Mouse (Mus musculus): ENCODE results near the gene Idua. TPM values are rescaled to one million over a fixed set of nuclear protein-coding genes. Genes with fewer than 3 reads are reported as not detected.

Idua gene
- polyA plus RNA-seq, 1 experiment, result 29.7 TPM

- DNase-seq (ENCODE audit: extremely low spot score in 1 of 2, low spot score in 1 of 2), result peak in 1 of 2 experiments; percentile 36
These were observed 54.0 kb downstream of the Idua start for GRCm38 (mm10) chr5:108714149-108714548.

GRCm38 (mm10) chr5:108715974-108716373 lies 55.8 kb downstream of the Idua start:
- DNase-seq (ENCODE audit: extremely low spot score in 1 of 2, low spot score in 1 of 2), result no peak

GRCm38 (mm10) chr5:108718051-108718450 lies 57.9 kb downstream of the Idua start:
- no peak for DNase-seq (ENCODE audit: extremely low spot score in 1 of 2, low spot score in 1 of 2)

GRCm38 (mm10) chr5:108719761-108720160 lies 59.6 kb downstream of the Idua start:
- DNase-seq (ENCODE audit: extremely low spot score in 1 of 2, low spot score in 1 of 2), result no peak

GRCm38 (mm10) chr5:108724006-108724405 lies 63.9 kb downstream of the Idua start:
- DNase-seq (ENCODE audit: extremely low spot score in 1 of 2, low spot score in 1 of 2), result no peak

GRCm38 (mm10) chr5:108726557-108727248 lies 66.6 kb downstream of the Idua start:
- DNase-seq (ENCODE audit: extremely low spot score in 1 of 2, low spot score in 1 of 2), result peak; percentile 48 to 87

- no peak for DNase-seq (ENCODE audit: extremely low spot score in 1 of 2, low spot score in 1 of 2)
These were observed 67.3 kb downstream of the Idua start for GRCm38 (mm10) chr5:108727425-108727824.

Other genes with a start within 250 kb of the Idua start
- 350 and 364 TPM in 2 replicates for gene Atp5k, start 225.9 kb upstream of the Idua start, polyA plus RNA-seq (2012; rRNA removed)
- gene Mfsd7a, start 211.4 kb upstream of the Idua start, polyA plus RNA-seq (2012; rRNA removed), result 0.98 and 1.2 TPM in 2 replicates
- 19.0 and 20.3 TPM in 2 replicates for gene Pcgf3, start 199.1 kb upstream of the Idua start, polyA plus RNA-seq (2012; rRNA removed)
- 398 and 463 TPM in 2 replicates for gene Cplx1, start 110.3 kb upstream of the Idua start, polyA plus RNA-seq (2012; rRNA removed)
- gene Gak, start 30.6 kb upstream of the Idua start, polyA plus RNA-seq (2012; rRNA removed), result 74.1 and 78.1 TPM in 2 replicates
- gene Tmem175, start 30.6 kb upstream of the Idua start, polyA plus RNA-seq (2012; rRNA removed), result 63.1 and 66.6 TPM in 2 replicates
- gene Dgkq, start 9.3 kb downstream of the Idua start, polyA plus RNA-seq (2012; rRNA removed), result 52.4 and 59.1 TPM in 2 replicates
- gene Slc26a1, start 15.2 kb downstream of the Idua start, polyA plus RNA-seq (2012; rRNA removed), result 1.4 and 1.7 TPM in 2 replicates
- 38.9 and 42.3 TPM in 2 replicates for gene Fgfrl1, start 32.1 kb downstream of the Idua start, polyA plus RNA-seq (2012; rRNA removed)
- gene Rnf212, start 114.7 kb downstream of the Idua start, polyA plus RNA-seq (2012; rRNA removed), result not detected in 2 replicates
- gene Tmed11, start 135.0 kb downstream of the Idua start, polyA plus RNA-seq (2012; rRNA removed), result not detected in 2 replicates
- not detected in 2 replicates for gene Vmn2r8, start 148.5 kb downstream of the Idua start, polyA plus RNA-seq (2012; rRNA removed)
- not detected in 2 replicates for gene Vmn2r9, start 192.3 kb downstream of the Idua start, polyA plus RNA-seq (2012; rRNA removed)

Data from frontal cortex, adult 2 months (tissue).